Mouse (Mus musculus) skeletal muscle tissue, postnatal 0 days (tissue): Measurements from ENCODE around the gene Gm26727. TPM values are rescaled to one million over a fixed set of nuclear protein-coding genes. Genes with fewer than 3 reads are reported as not detected.

ENCODE experiments used
- polyA plus RNA-seq: library from polyadenylated mRNA; unstranded; fragments of >200 nt; fragmentation: Nextera tagmentation; extraction: Ambion mirVana; gene quantifications from 2 replicates; pipeline ENCODE4 v1.2.1, GENCODE M21; 2015

Gm26727 gene
- polyA plus RNA-seq, result not detected in 2 replicates

GRCm38 (mm10) chr2:67433081-67433480 lies at the start of gene Gm26727:
Gene Gm26727 (minus strand): TSS chr2:67433181.

GRCm38 (mm10) chr2:67445780-67446179 lies 12.8 kb upstream of the Gm26727 start, which contains the start of gene Xirp2:
Gene Xirp2 (plus strand): TSS chr2:67446002.

DNA sequence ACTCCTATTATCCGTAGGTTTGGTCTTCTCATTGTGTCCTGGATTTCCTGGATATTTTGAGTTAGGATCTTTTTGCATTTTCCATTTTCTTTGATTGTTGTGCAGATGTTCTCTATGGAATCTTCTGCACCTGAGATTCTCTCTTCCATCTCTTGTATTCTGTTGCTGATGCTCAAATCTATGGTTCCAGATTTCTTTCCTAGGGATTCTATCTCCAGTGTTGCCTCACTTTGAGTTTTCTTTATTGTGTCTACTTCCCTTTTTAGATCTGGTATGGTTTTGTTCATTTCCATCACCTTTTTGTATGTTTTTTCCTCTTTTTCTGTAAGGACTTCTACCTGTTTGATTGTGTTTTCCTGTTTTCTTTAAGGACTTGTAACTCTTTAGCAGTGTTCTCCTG lies 19.6 kb downstream of the Gm26727 start, which contains the start of gene Gm21830:
Gene Gm21830, plus strand, starts transcription at position 301 of the 400 bp plus-strand sequence.

Other genes starting within 250 kb of the Gm26727 start
- gene Gm21830, start 19.5 kb downstream of the Gm26727 start, polyA plus RNA-seq, result not detected in 2 replicates
- 6.0 and 8.3 TPM in 2 replicates for gene Xirp2, start 12.8 kb upstream of the Gm26727 start, polyA plus RNA-seq
- 1.5 and 1.7 TPM in 2 replicates for gene B3galt1, start 132.7 kb upstream of the Gm26727 start, polyA plus RNA-seq